Mouse (Mus musculus) cerebellum, adult 2 months (tissue): Measurements from ENCODE around the gene Prss56.

Source experiments
- CTCF ChIP-seq: fragments of 200-500 bp; IDR thresholded peaks from 2 replicates; pipeline ENCODE4 v1.5.1; 2011; ENCODE audit warnings: low read depth, mild to moderate bottlenecking, control low read depth, low read length, moderate library complexity, borderline replicate concordance; ENCODE audit not compliant: insufficient read depth
- POLR2A ChIP-seq: fragments of 200-500 bp; IDR thresholded peaks from 2 replicates; pipeline ENCODE4 v1.6.1; 2011; ENCODE audit warnings: low read length, control low read depth, borderline replicate concordance; ENCODE audit not compliant: insufficient read depth

DNA sequence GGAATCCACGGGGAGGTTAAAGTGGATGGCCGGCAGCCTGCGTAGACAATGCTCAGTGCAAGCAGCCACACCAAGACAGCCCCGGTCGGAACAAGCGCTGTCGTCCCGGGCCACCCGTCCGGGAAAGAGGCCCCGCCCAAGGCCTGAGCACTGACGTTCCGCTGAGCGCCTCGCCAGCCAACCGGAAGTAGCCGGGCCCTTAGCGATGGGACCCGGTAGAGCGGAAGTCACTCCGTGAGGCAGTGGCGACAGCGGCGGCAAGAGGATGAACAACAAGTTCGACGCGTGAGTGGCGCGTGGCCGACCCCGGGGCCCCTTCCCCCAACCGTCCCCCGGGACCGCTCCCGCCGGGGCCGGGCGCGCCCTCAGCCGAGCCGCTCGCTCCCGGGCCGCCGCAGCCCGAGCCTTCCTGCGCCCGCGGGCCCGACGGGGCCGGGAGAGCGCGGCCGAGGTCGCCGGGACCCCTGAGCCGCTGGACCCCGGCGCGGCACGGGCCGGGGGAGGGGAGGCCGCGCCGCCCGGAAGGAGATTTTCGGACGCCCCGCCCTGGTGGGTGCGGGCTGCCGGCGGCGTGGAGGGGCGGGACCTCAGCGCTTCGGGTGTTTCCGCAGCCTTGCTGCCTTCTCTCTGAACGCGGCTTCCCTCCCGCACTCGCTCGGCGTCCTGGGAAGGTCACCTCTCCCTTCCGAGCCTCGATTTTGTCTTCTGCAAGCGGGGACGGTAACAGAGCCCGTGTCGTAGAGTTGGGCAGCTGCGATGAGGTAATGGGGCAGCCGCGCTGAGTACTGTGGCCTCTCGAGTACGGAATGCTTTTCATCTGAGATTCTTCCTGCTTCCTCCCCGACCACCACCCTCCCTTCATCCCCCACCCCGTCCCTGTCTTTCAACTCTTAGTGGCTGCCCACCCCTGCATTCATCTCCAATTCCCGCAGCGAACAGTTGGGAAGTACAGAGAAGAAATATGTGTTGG is 30.9 kb downstream of the Prss56 start, which contains the start of gene Eif4e2:
- TF ChIP-seq POLR2A (peak; percentile 90), CTCF (no peak)
